Mouse (Mus musculus): Measurements from ENCODE around the gene Slc22a1. TPM values are rescaled to one million over a fixed set of nuclear protein-coding genes. Genes with fewer than 3 reads are reported as not detected.
"Not testable (repeated sequence)": the region's sequence is repeated elsewhere in the genome, so short reads cannot be mapped to it uniquely, and the experiment has no call there.

Gene Slc22a1
- polyA plus RNA-seq, 1 experiment from 2014 or later, result 0.10 TPM

GRCm38 (mm10) chr17:12678261-12678660 lies 2.6 kb upstream of the Slc22a1 start:
- H3K4me2 ChIP-seq, result no peak overlapping the region
- no peak for ATAC-seq (ENCODE audit: low FRiP score)
- H3K9ac ChIP-seq, result no peak overlapping the region
- no peaks in the 10 kb centered on the region for H3K4me1 ChIP-seq
- H3K4me3 ChIP-seq (replicated peaks), result no peak overlapping the region
- H3K36me3 ChIP-seq (replicated peaks), result peaks cover 6% of the 10 kb centered on the region
- no peak overlapping the region for H3K27ac ChIP-seq
- H3K27me3 ChIP-seq, result no peaks in the 10 kb centered on the region
- H3K9me3 ChIP-seq, result no peaks in the 10 kb centered on the region

- Histone ChIP-seq H3K4me2 (no peak overlapping the region), H3K9me3 (no peaks in the 10 kb centered on the region), H3K9ac (no peak overlapping the region)
Observed at GRCm38 (mm10) chr17:12677139-12677538, 1.5 kb upstream of the Slc22a1 start.

GRCm38 (mm10) chr17:12674980-12675379 lies 649 bp downstream of the Slc22a1 start:
- not testable (repeated sequence) for H3K27ac ChIP-seq; H3K4me2 ChIP-seq; H3K9ac ChIP-seq; H3K36me3 ChIP-seq (replicated peaks); H3K9me3 ChIP-seq; H3K4me3 ChIP-seq (replicated peaks); H3K4me1 ChIP-seq; H3K27me3 ChIP-seq; ATAC-seq (ENCODE audit: low FRiP score)
- 95% methylated on average over 7 of the region's 7 CpGs for WGBS

More at GRCm38 (mm10) chr17:12677139-12677538, 1.5 kb upstream of the Slc22a1 start:
- Histone ChIP-seq H3K27ac (no peak overlapping the region), H3K36me3 (replicated peaks) (no peaks in the 10 kb centered on the region; the same call in none of the 2 replicates), H3K4me1 (no peaks in the 10 kb centered on the region), H3K27me3 (no peaks in the 10 kb centered on the region), H3K4me3 (replicated peaks) (no peak overlapping the region)
- no peak for ATAC-seq (ENCODE audit: low FRiP score)

- no peak overlapping the region for H3K4me2 ChIP-seq
- no peak overlapping the region for H3K9ac ChIP-seq
- no peak overlapping the region for H3K4me3 ChIP-seq (replicated peaks)
- no peak for ATAC-seq (ENCODE audit: low FRiP score)
- no peaks in the 10 kb centered on the region for H3K4me1 ChIP-seq
- whole genome bisulfite sequencing, result 70% methylated on average over 3 of the region's 3 CpGs
- no peaks in the 10 kb centered on the region for H3K27me3 ChIP-seq
- H3K9me3 ChIP-seq, result no peaks in the 10 kb centered on the region
- H3K36me3 ChIP-seq (replicated peaks), result no peaks in the 10 kb centered on the region
- H3K27ac ChIP-seq, result no peak overlapping the region
Observed at GRCm38 (mm10) chr17:12673871-12674270, 1.8 kb downstream of the Slc22a1 start.

- 74% methylated on average over 7 of the region's 7 CpGs for WGBS
- H3K9ac ChIP-seq, result no peak overlapping the region
- ATAC-seq (ENCODE audit: low FRiP score), result no peak
- no peak overlapping the region for H3K4me3 ChIP-seq (replicated peaks)
- no peaks in the 10 kb centered on the region for H3K36me3 ChIP-seq (replicated peaks)
- no peaks in the 10 kb centered on the region for H3K9me3 ChIP-seq
- no peaks in the 10 kb centered on the region for H3K4me1 ChIP-seq
- H3K27me3 ChIP-seq, result no peaks in the 10 kb centered on the region
- H3K27ac ChIP-seq, result no peak overlapping the region
- H3K4me2 ChIP-seq, result no peak overlapping the region
Observed at GRCm38 (mm10) chr17:12672285-12672790, 3.3 kb downstream of the Slc22a1 start.

GRCm38 (mm10) chr17:12671029-12671605 lies 4.5 kb downstream of the Slc22a1 start:
- WGBS, result 87% methylated on average over 5 of the region's 5 CpGs
- H3K4me1 ChIP-seq, result no peaks in the 10 kb centered on the region
- ATAC-seq (ENCODE audit: low FRiP score), result no peak

GRCm38 (mm10) chr17:12669363-12669679 lies 6.3 kb downstream of the Slc22a1 start:
- ATAC-seq (ENCODE audit: low FRiP score), result no peak
- Histone ChIP-seq H3K4me2 (no peak overlapping the region), H3K4me3 (replicated peaks) (no peak overlapping the region), H3K27me3 (no peaks in the 10 kb centered on the region), H3K27ac (no peak overlapping the region), H3K9me3 (no peaks in the 10 kb centered on the region), H3K9ac (no peak overlapping the region), H3K36me3 (replicated peaks) (no peaks in the 10 kb centered on the region), H3K4me1 (no peaks in the 10 kb centered on the region)

More at GRCm38 (mm10) chr17:12671029-12671605, 4.5 kb downstream of the Slc22a1 start:
- Histone ChIP-seq H3K27ac (no peak overlapping the region), H3K27me3 (no peaks in the 10 kb centered on the region), H3K4me2 (no peak overlapping the region), H3K9ac (no peak overlapping the region), H3K9me3 (no peaks in the 10 kb centered on the region), H3K4me3 (replicated peaks) (no peak overlapping the region), H3K36me3 (replicated peaks) (no peaks in the 10 kb centered on the region)

- ATAC-seq (ENCODE audit: low FRiP score), result no peak
- no peak overlapping the region for H3K27ac ChIP-seq
- no peaks in the 10 kb centered on the region for H3K27me3 ChIP-seq
- WGBS, result 70% methylated on average over 7 of the region's 7 CpGs
- no peak overlapping the region for H3K4me2 ChIP-seq
- no peak overlapping the region for H3K4me3 ChIP-seq (replicated peaks)
- no peaks in the 10 kb centered on the region for H3K9me3 ChIP-seq
- no peak overlapping the region for H3K9ac ChIP-seq
- H3K36me3 ChIP-seq (replicated peaks), result no peaks in the 10 kb centered on the region
- H3K4me1 ChIP-seq, result no peaks in the 10 kb centered on the region
Observed at GRCm38 (mm10) chr17:12668478-12669362, 6.9 kb downstream of the Slc22a1 start.

GRCm38 (mm10) chr17:12664156-12664555 lies 11.5 kb downstream of the Slc22a1 start:
- H3K36me3 ChIP-seq (replicated peaks), result no peaks in the 10 kb centered on the region
- H3K27me3 ChIP-seq, result peaks cover 6% of the 10 kb centered on the region; the same call in 1 of the 2 replicates
- H3K4me3 ChIP-seq (replicated peaks), result no peak overlapping the region
- ATAC-seq (ENCODE audit: low FRiP score), result no peak
- no peak overlapping the region for H3K4me2 ChIP-seq
- no peak overlapping the region for H3K27ac ChIP-seq
- H3K4me1 ChIP-seq, result no peaks in the 10 kb centered on the region
- no peak overlapping the region for H3K9ac ChIP-seq
- 83% methylated on average over 8 of the region's 8 CpGs for WGBS
- no peaks in the 10 kb centered on the region for H3K9me3 ChIP-seq

- Histone ChIP-seq H3K9me3 (no peaks in the 10 kb centered on the region), H3K4me2 (no peak overlapping the region), H3K4me1 (no peaks in the 10 kb centered on the region), H3K9ac (no peak overlapping the region), H3K36me3 (replicated peaks) (no peaks in the 10 kb centered on the region), H3K27me3 (peaks cover 6% of the 10 kb centered on the region; the same call in 1 of the 2 replicates), H3K27ac (no peak overlapping the region), H3K4me3 (replicated peaks) (no peak overlapping the region)
- peak; percentile 27; the same call in 1 of the 2 replicates for ATAC-seq (ENCODE audit: low FRiP score)
- 76% methylated on average over 13 of the region's 13 CpGs for WGBS
Observed at GRCm38 (mm10) chr17:12660572-12661260, 14.9 kb downstream of the Slc22a1 start.

- Histone ChIP-seq H3K9me3 (no peaks in the 10 kb centered on the region), H3K27me3 (peaks cover 6% of the 10 kb centered on the region; the same call in 1 of the 2 replicates), H3K4me1 (no peaks in the 10 kb centered on the region), H3K4me3 (replicated peaks) (no peak overlapping the region), H3K36me3 (replicated peaks) (no peaks in the 10 kb centered on the region), H3K4me2 (no peak overlapping the region), H3K27ac (no peak overlapping the region), H3K9ac (no peak overlapping the region)
- WGBS, result 90% methylated on average over 10 of the region's 10 CpGs
- no peak for ATAC-seq (ENCODE audit: low FRiP score)
Observed at GRCm38 (mm10) chr17:12659233-12659632, 16.4 kb downstream of the Slc22a1 start.

- Histone ChIP-seq H3K4me2 (no peak overlapping the region), H3K4me1 (no peaks in the 10 kb centered on the region), H3K4me3 (replicated peaks) (no peak overlapping the region), H3K27ac (no peak overlapping the region), H3K9me3 (no peaks in the 10 kb centered on the region), H3K36me3 (replicated peaks) (no peaks in the 10 kb centered on the region), H3K9ac (no peak overlapping the region), H3K27me3 (peaks cover 6% of the 10 kb centered on the region; the same call in 1 of the 2 replicates)
- ATAC-seq (ENCODE audit: low FRiP score), result no peak
- 86% methylated on average over 7 of the region's 7 CpGs for WGBS
Observed at GRCm38 (mm10) chr17:12658784-12659183, 16.8 kb downstream of the Slc22a1 start.

All from forebrain, embryonic 12.5 days (tissue).